Mouse (Mus musculus) ovary, adult 18-20 months (tissue): ENCODE results near the gene Cel.
"Not testable (repeated sequence)": the region's sequence is repeated elsewhere in the genome, so short reads cannot be mapped to it uniquely, and the experiment has no call there.

Experiments
- DNase-seq: peaks from one replicate; pipeline ENCODE4 v3.0.0; 2022; ENCODE audit warnings: low spot score, mixed read lengths

Cel gene

DNA sequence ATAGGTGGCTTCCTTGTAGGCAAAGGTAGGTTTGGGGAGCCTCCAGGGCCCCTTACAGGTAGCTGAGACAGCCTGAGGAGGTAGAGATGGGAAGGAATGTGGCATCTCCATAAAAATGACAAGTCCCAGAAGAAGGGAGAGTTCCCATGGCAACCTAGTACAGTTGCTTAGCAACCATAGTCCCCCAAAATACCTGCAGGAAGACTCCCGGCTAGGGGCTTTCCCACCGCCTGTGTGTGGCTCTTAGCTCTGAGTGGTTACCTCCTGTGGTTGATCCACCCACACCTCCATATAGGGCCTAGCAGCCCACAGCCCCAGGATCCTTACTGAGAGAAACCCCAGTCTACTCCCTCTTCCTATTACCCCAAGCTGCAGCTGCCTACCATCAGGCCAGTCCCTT lies 45.0 kb downstream of the Cel start:
- no peak for DNase-seq

GRCm38 (mm10) chr2:28517206-28517909 lies 45.8 kb downstream of the Cel start:
- no peak for DNase-seq

DNA sequence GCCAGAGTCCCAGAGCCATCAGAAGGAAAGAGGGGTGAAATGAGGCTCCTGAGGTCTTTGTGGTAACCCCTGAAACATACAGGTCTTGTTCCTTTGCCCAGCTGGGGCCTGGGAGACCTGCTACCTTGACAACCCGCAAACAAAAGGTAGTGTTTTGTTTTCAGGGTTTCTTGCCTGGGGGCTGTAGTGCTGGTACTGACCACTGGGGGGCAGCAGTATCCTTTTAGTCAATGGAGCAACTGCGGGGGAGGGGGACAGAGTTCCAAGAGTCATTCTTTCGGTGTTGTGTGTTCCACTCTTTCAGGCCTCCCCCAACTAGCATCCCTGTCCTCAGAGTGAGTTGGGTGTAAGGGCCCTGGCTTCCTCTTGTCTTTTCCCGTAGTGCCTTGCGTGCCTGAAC lies 48.7 kb downstream of the Cel start:
- DNase-seq, result peak; percentile 52

DNA sequence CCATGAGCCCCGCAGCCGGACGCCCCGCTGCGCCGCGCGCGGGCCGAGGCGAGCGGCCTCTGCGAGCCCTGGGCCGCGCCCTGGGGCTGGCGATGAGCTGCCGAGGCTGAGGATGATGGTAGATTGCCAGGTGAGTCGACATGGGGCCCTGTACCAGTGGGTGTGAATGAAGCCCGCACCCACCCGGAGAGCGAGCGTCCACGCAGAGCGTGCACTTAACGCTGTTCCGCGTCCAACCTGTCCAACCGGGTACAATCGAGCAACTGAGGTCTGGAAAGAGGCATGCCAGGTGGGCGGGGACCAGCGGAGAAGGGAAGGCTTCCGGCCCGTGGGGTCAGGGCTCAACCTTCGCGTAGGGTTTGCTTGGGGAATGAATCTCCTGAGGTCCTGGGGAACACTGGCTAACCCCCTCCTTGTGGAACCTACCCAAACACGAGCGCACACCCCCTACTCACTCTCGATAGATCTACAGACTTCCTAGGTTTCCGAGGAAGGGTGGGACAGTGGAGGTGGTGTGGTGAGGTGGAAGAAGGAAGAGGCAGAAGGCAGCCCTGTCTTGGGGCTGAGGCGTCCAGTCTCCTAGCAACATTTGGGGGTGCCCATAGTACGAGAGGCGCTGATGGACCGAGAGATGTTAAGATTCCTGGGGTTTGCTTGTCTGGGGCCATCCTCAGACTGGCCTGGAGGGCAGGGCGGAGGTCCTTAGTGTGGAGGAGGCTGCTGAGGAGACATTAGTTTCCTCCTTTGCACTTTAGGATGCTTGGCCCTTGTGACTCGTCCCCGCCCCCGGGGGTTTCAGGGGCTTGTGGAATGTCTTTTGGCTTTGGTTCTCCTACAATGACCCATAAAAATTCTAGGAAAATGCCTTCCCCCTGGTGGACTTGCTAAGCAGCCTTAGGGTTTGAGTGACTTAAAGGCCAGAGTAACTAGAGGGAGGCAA lies 49.5 kb downstream of the Cel start:
- no peak for DNase-seq

GRCm38 (mm10) chr2:28512798-28513401 lies 50.3 kb downstream of the Cel start, which contains the start of gene Ralgds:
Gene Ralgds (plus strand): TSS chr2:28513125.
- peak; percentile 55 for DNase-seq

GRCm38 (mm10) chr2:28511600-28511999 lies 51.6 kb downstream of the Cel start:
- not testable (repeated sequence) for DNase-seq

- DNase-seq, result no peak
Measured at GRCm38 (mm10) chr2:28506291-28506690, 56.9 kb downstream of the Cel start.

DNA sequence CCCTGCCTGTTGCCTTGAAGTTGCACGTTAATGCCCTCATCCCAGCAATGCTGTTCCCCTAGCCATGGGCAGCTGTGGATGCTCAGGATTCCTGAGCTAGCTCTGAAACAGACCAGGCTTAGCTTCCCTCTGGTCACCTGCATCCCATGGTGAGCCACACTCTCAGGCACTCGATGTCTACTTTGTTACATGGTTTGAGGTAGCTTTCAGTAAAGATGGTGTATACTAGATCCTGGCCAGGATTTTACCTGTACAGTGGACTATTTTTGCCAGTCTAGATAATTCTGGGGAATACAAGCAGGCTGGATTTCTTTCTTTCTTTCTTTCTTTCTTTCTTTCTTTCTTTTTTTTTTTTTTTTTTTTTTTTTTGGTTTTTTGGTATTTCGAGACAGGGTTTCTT lies 57.4 kb downstream of the Cel start, which contains the start of gene Gm10134:
Gm10134 (plus strand) TSS at position 301 of the 400 bp plus-strand sequence.
- no peak for DNase-seq
